Comparison of ENCODE assay signal across 12 mouse cellular contexts in the genomic region with DNA sequence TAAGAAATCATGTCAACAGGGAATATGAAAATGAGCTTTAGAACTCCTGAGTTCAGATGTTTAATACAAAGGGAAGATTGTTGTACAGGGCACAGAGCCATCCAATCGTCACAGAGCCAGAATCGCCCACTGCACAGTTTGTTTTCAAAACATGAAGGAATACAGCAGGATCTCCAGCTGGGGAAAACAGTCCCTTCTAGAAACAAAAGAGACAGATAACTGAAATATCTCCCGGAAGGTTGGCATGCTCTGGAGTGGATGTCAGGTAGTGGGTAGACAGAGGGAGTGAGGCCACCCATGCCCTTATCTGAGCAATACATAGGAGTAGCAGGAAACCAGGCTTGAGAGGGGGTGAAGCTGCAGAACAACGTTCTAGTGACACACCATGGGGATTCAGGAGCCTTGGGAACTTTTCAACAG.
DNase-seq lines count a peak whose midpoint lies in the region; ATAC-seq and TF ChIP-seq lines count a peak whose summit lies in the region.
"Had no signal": no experiment of that assay in that cellular context is flagged by ENCODE, and none has a peak within 500 bp of the region (broad histone marks: within the 10 kb centered on the region; RNA-seq: fewer than 3 reads in every experiment).

No protein-coding gene starts in this region.

- no peak for TF ChIP-seq EP300 in liver, embryonic 14.5 days (IDR thresholded peaks at IDR 0.05; ENCODE audit: low read depth)

- no peak overlapping the region for H3K4me2 ChIP-seq in heart, embryonic 15.5 days
- H3K4me2 ChIP-seq in liver, embryonic 14.5 days (ENCODE audit: low read depth): no peak overlapping the region
- H3K4me2 ChIP-seq: embryonic facial prominence, embryonic 12.5 days had no signal

- peak; percentile 21 to 57 for DNase-seq in layer of hippocampus, adult 18-20 months (ENCODE audit: low spot score in 2 of 2)
- DNase-seq in layer of hippocampus, adult 9-10 months (ENCODE audit: low spot score): no peak
- DNase-seq in Muller cell, postnatal 12 days (ENCODE audit: inconsistent ontology term): peak; percentile 64
- DNase-seq in liver, embryonic 14.5 days (ENCODE audit: low read depth in 3 of 3, low spot score in 3 of 3): no peak
- no peak for DNase-seq in cerebellum, postnatal 36 days
- no peak for DNase-seq in cerebellum, adult 11 months
- DNase-seq: kidney, adult 11 months; right cerebral cortex, postnatal 14 days had no signal

- H3K4me3 ChIP-seq in heart, embryonic 15.5 days: no peak overlapping the region
- H3K4me3 ChIP-seq in liver, embryonic 14.5 days (ENCODE audit: insufficient read depth in 1 of 2, low read depth in 2 of 2, low read length in 2 of 2): no peak overlapping the region
- H3K4me3 ChIP-seq: embryonic facial prominence, embryonic 12.5 days; myocyte had no signal

- no peaks in the 10 kb centered on the region for H3K9me3 ChIP-seq in heart, embryonic 15.5 days (replicated peaks)
- H3K9me3 ChIP-seq in liver, embryonic 14.5 days (ENCODE audit: control insufficient read depth, low read length): no peaks in the 10 kb centered on the region
- H3K9me3 ChIP-seq: embryonic facial prominence, embryonic 12.5 days had no signal

- H3K9ac ChIP-seq in heart, embryonic 15.5 days: no peak overlapping the region
- H3K9ac ChIP-seq in liver, embryonic 14.5 days (replicated peaks): no peak overlapping the region
- H3K9ac ChIP-seq: embryonic facial prominence, embryonic 12.5 days had no signal

- no peaks in the 10 kb centered on the region for H3K36me3 ChIP-seq in heart, embryonic 15.5 days
- H3K36me3 ChIP-seq in liver, embryonic 14.5 days (replicated peaks; ENCODE audit: control insufficient read depth, insufficient read depth, low read depth): no peaks in the 10 kb centered on the region
- H3K36me3 ChIP-seq: embryonic facial prominence, embryonic 12.5 days had no signal

- peaks cover 15% of the 10 kb centered on the region for H3K4me1 ChIP-seq in heart, embryonic 15.5 days (replicated peaks)
- peaks cover 0 to 13% of the 10 kb centered on the region in 2 experiments; a peak in 2 of 4 replicates for H3K4me1 ChIP-seq in liver, embryonic 14.5 days (replicated peaks; ENCODE audit: control insufficient read depth in 2 of 2, insufficient read depth in 2 of 2, low read length in 1 of 2)
- H3K4me1 ChIP-seq: embryonic facial prominence, embryonic 12.5 days had no signal

- peak overlapping the region; percentile 24; the same call in 1 of the 2 replicates for H3K27ac ChIP-seq in heart, embryonic 15.5 days
- H3K27ac ChIP-seq in liver, embryonic 14.5 days: no peak overlapping the region
- H3K27ac ChIP-seq: embryonic facial prominence, embryonic 12.5 days had no signal

- no peak for TF ChIP-seq CTCF in liver, embryonic 14.5 days (IDR thresholded peaks at IDR 0.05; ENCODE audit: low read depth)

- 31% methylated on average over 4 of the region's 4 CpGs for WGBS in heart, embryonic 15.5 days
- 17% methylated on average over 4 of the region's 4 CpGs for WGBS in liver, embryonic 14.5 days (ENCODE audit: insufficient replicate concordance)

- ATAC-seq in heart, embryonic 15.5 days (replicated peaks; ENCODE audit: insufficient number of reproducible peaks, insufficient read depth, low FRiP score, low read depth): peak; percentile 60; the same call in 1 of the 2 replicates
- ATAC-seq in liver, embryonic 14.5 days (ENCODE audit: insufficient read depth): peak; percentile 72; the same call in 1 of the 2 replicates
- ATAC-seq: lung, postnatal 0 days had no signal

- H3K27me3 ChIP-seq in heart, embryonic 15.5 days: no peaks in the 10 kb centered on the region
- no peaks in the 10 kb centered on the region for H3K27me3 ChIP-seq in liver, embryonic 14.5 days (ENCODE audit: control insufficient read depth, insufficient read depth, low read length)
- H3K27me3 ChIP-seq: embryonic facial prominence, embryonic 12.5 days had no signal

Comparison
In these comparisons a context has a peak if more than half of its experiments do, and no peak if none do; other contexts are left out.
1. DNase-seq: peak in layer of hippocampus, adult 18-20 months (2 of 2) and Muller cell, postnatal 12 days (single experiment); none in layer of hippocampus, adult 9-10 months (single experiment), liver, embryonic 14.5 days (0 of 3), cerebellum, postnatal 36 days (0 of 2) and cerebellum, adult 11 months (single experiment).